Mouse (Mus musculus): ENCODE data around the gene Gm10392.

Gene Gm10392

GRCm38 (mm10) chr11:77492311-77492871 lies 26.6 kb downstream of the Gm10392 start:
- no peak for DNase-seq (ENCODE audit: low spot score in 2 of 2)

- no peak for DNase-seq (ENCODE audit: low spot score in 2 of 2)
Measured at GRCm38 (mm10) chr11:77491502-77492291, 27.3 kb downstream of the Gm10392 start.

- peak; percentile 80 to 85 for DNase-seq (ENCODE audit: low spot score in 2 of 2)
Measured at GRCm38 (mm10) chr11:77491123-77491501, 27.9 kb downstream of the Gm10392 start.

- no peak for DNase-seq (ENCODE audit: low spot score in 2 of 2)
Measured at GRCm38 (mm10) chr11:77490451-77490850, 28.5 kb downstream of the Gm10392 start.

- peak; percentile 53 to 65 for DNase-seq (ENCODE audit: low spot score in 2 of 2)
Measured at GRCm38 (mm10) chr11:77489591-77490235, 29.3 kb downstream of the Gm10392 start, which contains the start of gene Ankrd13b. Gene Ankrd13b (minus strand): TSS chr11:77489678.

- no peak for DNase-seq (ENCODE audit: low spot score in 2 of 2)
Measured at GRCm38 (mm10) chr11:77488771-77489581, 30.0 kb downstream of the Gm10392 start.

- DNase-seq (ENCODE audit: low spot score in 2 of 2) = no peak
Measured at GRCm38 (mm10) chr11:77486798-77487197, 32.2 kb downstream of the Gm10392 start.

GRCm38 (mm10) chr11:77485229-77485628 lies 33.8 kb downstream of the Gm10392 start:
- no peak for DNase-seq (ENCODE audit: low spot score in 2 of 2)

GRCm38 (mm10) chr11:77483510-77484255 lies 35.3 kb downstream of the Gm10392 start:
- DNase-seq (ENCODE audit: low spot score in 2 of 2) = no peak

- DNase-seq (ENCODE audit: low spot score in 2 of 2) = no peak
Measured at GRCm38 (mm10) chr11:77483043-77483442, 36.0 kb downstream of the Gm10392 start.

GRCm38 (mm10) chr11:77476895-77477294 lies 42.1 kb downstream of the Gm10392 start:
- no peak for DNase-seq (ENCODE audit: low spot score in 2 of 2)

GRCm38 (mm10) chr11:77476216-77476615 lies 42.8 kb downstream of the Gm10392 start:
- DNase-seq (ENCODE audit: low spot score in 2 of 2) = no peak

GRCm38 (mm10) chr11:77472775-77473174 lies 46.2 kb downstream of the Gm10392 start:
- no peak for DNase-seq (ENCODE audit: low spot score in 2 of 2)

GRCm38 (mm10) chr11:77471407-77471806 lies 47.6 kb downstream of the Gm10392 start:
- DNase-seq (ENCODE audit: low spot score in 2 of 2) = no peak

GRCm38 (mm10) chr11:77468397-77468796 lies 50.6 kb downstream of the Gm10392 start:
- DNase-seq (ENCODE audit: low spot score in 2 of 2) = no peak

- peak; percentile 62 for DNase-seq (ENCODE audit: low spot score in 2 of 2)
Measured at GRCm38 (mm10) chr11:77467784-77468183, 51.2 kb downstream of the Gm10392 start.

GRCm38 (mm10) chr11:77467157-77467556 lies 51.8 kb downstream of the Gm10392 start:
- peak; percentile 47 to 63 for DNase-seq (ENCODE audit: low spot score in 2 of 2)
